Mouse (Mus musculus) layer of hippocampus, postnatal 25 days (tissue): ENCODE results near the gene Racgap1. TPM values are rescaled to one million over a fixed set of nuclear protein-coding genes. Genes with fewer than 3 reads are reported as not detected.

Source experiments
- DNase-seq, 2 experiments: peaks; one replicate each; pipeline ENCODE4 v3.0.0; 2022; ENCODE audit warnings: mixed read lengths in 2 of 2, low spot score in 1 of 2; ENCODE audit errors: extremely low spot score in 1 of 2
- total RNA-seq, 2 experiments: library from RNA; stranded (reverse); gene quantifications; 2 replicates each; pipeline ENCODE4 v1.2.3; 2021

Racgap1 gene
- total RNA-seq = 1 to 10 TPM; 4.4 to 6.2 TPM

GRCm38 (mm10) chr15:99651163-99651872 lies at the start of gene Racgap1:
TSS of gene Racgap1 (minus strand) at chr15:99651656.
- peak; percentile 82 to 92 for DNase-seq

DNA sequence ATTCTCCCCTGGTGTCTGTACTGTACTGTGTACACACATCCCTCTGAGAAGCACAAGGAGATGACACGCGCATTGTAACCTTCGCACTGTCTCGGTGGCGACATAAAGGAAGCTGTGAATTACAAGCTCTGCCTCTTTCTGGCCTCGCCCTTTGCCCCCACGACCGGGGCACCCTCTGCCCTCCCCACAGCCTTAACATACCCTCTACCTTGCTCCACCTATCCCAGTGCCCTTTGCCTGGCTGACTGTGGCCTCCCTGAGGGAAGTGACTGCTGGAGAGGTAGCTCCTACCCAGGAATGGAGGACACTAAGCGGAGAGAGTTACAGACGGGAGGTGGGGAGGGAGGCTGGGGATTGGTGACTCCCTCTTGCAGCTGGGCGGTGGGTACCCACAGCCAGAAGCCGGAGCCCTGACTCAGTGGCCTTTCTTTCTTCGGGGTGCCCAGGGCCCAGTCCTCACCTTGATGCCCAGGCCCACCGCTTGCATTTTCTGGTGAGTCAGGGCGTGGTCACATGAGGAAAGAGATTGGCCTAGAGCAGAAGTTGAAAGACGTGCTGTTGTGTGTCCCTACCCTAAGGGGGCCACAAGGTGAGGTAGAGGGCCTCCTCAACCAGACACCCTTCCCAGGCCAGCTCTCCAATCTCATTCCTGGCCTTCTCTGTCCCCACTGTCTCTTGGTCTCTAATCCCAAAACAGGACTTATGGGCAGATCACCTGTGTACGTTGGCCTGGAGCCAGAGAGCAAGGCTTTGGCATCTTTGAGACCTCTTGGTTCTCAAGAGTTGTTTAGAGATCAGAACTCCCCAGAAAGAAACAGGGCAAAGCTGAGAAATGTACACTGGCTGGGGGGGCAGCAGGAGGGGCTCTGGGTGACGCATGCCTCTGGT lies 49.0 kb upstream of the Racgap1 start:
- no peak for DNase-seq

DNA sequence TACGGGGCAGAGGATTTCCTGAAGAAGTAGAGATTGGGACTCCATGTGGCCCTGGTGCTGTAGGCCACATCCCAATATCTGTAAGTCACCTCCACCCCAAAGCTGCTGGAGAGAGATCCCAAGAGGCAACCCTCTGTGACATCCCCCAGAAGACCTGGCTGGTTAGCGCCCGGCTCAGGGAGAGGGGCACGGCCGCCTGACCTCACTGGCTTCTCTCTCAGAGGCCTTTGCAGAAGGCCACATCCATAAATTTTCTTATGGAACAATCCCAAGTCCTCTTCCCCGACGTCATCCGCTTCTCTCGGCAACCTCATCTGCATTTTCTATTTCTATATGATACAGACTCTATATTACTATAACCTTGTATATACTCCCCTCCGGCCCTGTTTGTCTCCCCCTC lies 48.3 kb upstream of the Racgap1 start:
- no peak for DNase-seq

- no peak for DNase-seq
These were observed 47.2 kb upstream of the Racgap1 start for GRCm38 (mm10) chr15:99698533-99699085.

GRCm38 (mm10) chr15:99697309-99697708 lies 45.9 kb upstream of the Racgap1 start:
- no peak for DNase-seq

GRCm38 (mm10) chr15:99691976-99692375 lies 40.5 kb upstream of the Racgap1 start:
- no peak for DNase-seq

GRCm38 (mm10) chr15:99690924-99691323 lies 39.5 kb upstream of the Racgap1 start:
- no peak for DNase-seq

- peak; percentile 19 to 38 for DNase-seq
These were observed 37.3 kb upstream of the Racgap1 start for GRCm38 (mm10) chr15:99688712-99689111.

DNA sequence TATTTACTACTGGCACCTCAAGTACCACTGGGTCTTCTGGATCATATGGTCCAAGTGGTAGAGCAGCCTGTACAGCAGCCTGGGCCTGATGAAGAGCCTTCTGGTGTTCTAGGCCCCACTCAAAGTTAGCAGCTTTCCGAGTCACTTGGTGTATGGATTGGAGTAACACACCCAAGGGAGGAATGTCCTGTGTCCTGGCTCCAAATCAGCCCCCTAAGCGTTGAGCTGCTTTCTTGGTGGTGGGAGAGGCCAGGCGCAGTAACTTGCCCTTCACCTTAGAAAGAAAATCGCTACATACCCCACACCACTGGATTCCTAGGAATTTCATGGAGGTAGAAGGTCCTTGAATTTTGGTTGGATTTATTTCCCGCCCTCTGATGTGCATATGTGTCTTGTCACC lies 32.7 kb upstream of the Racgap1 start:
- DNase-seq = no peak

DNA sequence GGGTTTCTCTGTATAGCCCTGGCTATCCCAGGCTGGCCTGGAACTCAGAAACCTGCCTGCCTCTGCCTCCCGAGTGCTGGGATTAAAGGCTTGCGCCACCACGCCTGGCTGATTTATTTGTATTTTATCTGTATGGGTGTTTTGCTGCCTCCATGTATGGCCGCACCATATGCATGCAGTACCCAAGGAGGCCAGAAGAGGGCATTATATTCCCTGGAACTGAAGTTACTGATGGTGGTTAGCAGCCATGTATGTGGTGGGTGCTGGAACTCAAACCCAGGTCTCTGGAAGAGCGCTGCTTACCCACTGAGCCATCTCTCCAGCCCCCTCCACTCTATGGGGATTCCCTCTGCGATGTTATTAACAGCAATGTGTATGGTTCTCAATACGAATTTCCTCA lies 31.4 kb upstream of the Racgap1 start:
- DNase-seq = no peak

GRCm38 (mm10) chr15:99679008-99679407 lies 27.6 kb upstream of the Racgap1 start:
- no peak for DNase-seq

DNA sequence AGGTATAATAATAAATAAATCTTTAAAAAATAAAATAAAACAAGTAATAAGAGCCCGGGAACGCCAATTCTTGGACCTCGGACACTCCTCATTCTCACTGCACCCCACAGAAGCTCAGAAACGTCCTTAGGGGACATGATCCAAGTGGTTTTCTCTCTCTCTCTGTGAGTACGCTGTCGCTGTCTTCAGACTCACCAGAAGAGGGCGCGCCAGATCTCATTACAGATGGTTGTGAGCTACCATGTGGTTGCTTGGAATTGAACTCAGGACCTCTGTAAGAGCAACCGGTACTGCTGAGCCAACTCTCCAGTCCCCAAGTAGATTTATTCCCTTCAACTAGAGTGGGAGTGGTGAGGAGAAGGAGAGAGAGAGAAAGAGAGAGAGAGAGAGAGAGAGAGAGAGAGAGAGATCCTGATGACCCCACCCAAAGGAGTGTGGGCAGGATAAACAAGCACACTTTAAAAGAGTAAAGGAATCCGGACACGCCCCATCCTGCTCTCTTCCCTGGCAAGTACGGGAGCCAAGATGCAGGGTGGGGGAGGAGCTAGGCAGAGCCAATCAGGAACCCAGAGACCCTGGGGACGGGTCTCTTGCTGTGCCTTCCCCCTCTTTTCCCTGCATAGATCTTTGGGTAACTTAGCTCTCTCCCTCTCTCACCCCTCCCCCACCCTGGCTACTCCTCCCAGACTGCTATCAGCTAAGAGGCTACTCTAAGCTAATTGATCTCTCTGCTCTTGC lies 26.8 kb upstream of the Racgap1 start:
- DNase-seq = peak in 1 of 2 experiments; percentile 52

DNA sequence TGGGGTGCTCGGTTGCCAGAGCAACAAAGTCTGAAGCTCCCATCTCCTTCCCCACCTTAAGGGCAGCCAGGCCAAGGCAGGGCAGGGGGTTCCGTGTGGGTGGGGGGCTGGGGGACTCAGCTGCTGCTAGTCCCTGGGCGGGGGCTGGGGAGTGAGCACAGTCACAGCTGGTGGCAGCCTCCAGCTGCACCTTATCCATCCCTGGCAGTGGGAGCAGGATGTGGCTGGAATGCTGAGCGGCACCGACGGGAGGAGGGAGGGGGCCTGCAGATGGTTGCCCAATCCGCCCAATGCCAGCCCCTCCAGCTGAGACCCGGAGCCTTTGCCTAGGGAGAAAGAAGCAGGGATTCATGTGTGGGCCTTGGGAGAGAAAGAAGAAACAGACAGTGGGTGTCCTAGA lies 25.6 kb upstream of the Racgap1 start:
- DNase-seq = no peak

GRCm38 (mm10) chr15:99674866-99675265 lies 23.4 kb upstream of the Racgap1 start:
- no peak for DNase-seq

DNA sequence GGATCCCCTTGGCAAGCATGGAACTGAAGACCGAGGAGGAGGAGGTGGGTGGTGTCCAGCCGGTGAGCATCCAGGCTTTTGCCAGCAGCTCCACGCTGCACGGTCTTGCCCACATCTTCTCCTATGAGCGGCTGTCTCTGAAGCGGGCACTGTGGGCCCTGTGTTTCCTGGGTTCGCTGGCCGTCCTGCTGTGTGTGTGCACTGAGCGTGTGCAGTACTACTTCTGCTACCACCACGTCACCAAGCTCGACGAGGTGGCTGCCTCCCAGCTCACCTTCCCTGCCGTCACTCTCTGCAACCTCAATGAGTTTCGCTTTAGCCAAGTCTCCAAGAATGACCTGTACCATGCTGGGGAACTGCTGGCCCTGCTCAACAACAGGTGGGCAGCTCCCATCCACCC lies 20.3 kb upstream of the Racgap1 start:
- no peak for DNase-seq

GRCm38 (mm10) chr15:99670964-99671670 lies 19.7 kb upstream of the Racgap1 start:
- DNase-seq = no peak

DNA sequence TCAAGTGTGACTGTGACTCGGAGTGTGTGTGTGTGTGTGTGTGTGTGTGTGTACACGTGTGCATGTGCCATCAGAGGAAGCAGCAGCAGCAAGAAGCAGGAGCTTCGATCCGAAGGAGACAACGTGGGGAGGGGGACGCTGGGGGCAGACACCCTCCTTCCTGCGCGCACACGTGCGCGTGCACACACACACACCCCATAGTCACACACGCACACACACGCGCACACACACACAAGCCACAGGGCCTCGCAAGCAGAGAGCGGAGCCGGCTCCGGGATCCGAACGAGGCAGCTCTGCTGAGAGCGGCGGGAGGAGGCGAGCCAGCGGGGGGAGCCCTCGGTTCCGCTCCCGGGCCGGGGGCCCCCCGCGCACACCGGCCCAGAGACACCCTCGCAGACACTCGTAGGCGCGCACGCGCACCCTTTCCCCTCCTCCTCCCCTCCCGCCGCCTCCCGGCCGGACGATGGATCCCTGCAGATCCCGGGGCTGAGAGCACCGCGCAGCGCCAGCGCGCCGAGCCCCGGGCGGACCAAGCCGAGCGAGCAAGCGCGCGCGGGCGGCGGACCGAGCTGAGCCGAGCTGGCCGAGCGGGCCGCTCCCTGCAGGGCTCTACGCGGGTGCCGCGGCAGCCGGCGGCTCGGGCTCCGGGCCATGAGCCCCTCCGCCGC lies 18.8 kb upstream of the Racgap1 start, which contains the start of gene Asic1:
Asic1 (plus strand) TSS at position 215 of the 668 bp plus-strand sequence.
- DNase-seq = peak; percentile 46 to 71

DNA sequence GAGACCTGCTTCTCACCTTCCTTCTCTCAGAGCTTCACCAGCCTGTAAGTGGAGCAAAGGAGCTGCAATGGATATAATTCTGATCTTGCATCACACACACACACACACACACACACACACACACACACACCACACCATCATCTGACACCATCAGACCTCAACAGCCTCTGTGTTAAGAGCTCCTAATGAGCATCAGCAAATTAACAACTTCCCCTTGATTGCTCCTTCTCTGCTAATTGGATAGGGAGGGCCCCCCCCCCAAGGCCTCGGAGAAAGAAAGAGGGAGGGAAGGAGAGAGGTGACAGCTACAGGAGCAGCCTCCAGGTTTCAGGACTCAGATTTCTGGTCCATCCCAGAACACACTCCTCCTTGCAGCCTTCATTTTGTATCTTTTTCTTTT lies 17.9 kb upstream of the Racgap1 start:
- no peak for DNase-seq

GRCm38 (mm10) chr15:99668881-99669280 lies 17.4 kb upstream of the Racgap1 start:
- peak; percentile 64 to 83 for DNase-seq
